Mouse (Mus musculus): ENCODE data around the gene Bri3.
A peak's percentile ranks its signal among the peaks of the same experiment; 100 is the strongest.

Bri3 gene

DNA sequence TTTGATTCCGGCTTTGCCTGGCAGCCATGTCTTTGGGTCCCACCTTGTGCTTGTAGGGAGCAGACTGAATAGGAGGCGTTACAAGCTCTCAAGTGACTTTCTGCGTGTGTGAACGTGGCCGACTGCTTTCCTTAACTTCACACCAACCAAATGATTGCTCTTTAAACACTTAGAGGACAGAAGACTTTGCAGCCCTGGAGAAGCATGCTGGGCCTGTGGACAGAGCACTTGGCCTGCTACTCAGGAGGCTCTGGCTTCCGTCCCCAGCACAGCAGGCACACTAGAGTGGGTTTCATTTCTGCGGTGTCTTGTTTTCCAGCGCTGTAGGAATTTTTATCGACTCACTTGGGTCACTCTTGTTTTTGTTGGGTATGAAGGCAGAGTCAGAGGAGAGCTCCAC, 18.8 kb downstream of the Bri3 start:
- DNase-seq: no peak

DNA sequence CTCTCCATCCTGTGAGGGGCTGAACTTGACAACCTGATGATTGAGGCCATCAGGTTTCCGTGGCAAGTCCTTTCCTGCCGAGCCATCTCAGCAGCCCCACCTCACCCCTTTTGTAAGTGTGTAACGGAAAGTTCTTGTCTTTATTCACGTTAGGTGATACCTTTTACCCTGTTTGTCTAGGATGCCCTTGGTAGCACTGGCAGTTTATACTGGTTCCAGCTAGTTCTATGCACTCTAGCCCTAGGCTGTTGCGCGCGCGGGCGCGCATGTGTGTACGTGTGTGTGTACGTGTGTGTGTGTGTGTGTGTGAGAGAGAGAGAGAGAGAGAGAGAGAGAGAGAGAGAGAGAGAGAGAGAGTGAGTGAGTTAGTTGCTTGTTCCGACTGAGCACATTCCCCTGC, 19.3 kb downstream of the Bri3 start:
- DNase-seq: no peak

DNA sequence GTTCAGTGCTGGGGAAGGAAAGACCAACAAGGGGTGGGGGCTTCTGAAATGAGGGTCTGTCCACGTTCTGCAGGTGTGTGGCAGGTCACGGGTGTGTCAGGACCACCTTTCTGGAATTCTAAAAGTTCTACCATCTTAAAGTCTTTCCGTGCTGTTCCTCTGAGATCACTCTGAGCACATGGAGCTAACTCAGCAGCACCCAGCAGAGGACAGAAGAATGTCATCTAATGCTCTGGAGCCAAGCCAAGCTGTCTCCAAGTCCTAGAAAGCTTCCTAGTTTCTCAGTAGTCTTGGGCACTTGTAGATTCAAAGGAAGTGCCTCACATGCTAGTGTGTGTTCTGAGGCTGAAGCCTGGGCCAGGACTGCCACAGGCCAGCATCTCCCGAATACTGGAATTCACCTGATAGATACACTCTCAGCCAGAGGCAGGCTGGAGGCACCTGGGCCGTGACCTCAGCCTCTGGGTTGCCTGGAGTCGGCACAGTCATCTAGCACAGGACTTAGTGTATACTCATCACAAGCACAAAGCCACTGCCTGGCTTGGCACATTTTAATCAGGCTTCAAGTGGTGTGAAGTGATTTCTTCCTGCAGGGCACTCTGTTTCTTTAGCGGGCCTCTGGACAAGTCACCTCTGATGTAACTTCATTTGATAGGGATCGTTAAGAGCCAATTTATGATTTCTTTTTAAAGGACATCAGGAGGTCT, 23.5 kb downstream of the Bri3 start:
- no peak for DNase-seq

DNA sequence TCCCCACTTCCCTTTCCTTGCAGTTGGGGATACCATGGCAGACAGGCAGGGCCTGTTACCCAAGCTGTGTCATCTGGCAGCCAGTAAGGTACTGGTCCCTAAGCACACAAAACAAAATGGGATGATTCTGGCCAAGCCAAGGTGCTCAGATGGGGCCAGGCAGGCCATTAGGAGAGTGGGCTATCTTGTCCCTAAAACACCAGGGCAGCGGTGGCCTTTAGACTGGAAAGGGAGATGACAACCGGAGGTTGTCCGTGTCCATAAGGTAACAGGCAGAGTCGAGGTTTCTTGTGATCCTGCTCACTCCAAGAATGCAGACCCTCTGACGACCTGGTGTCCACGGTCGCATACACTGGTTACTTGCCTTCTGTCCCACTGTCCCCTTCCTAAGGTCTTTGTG, 25.7 kb downstream of the Bri3 start:
- DNase-seq: no peak

- no peak for DNase-seq
These were observed 26.2 kb downstream of the Bri3 start for GRCm38 (mm10) chr5:144270420-144270819.

GRCm38 (mm10) chr5:144271118-144271517, 26.9 kb downstream of the Bri3 start:
- no peak for DNase-seq

- DNase-seq: no peak
These were observed 27.5 kb downstream of the Bri3 start for GRCm38 (mm10) chr5:144271772-144272171.

DNA sequence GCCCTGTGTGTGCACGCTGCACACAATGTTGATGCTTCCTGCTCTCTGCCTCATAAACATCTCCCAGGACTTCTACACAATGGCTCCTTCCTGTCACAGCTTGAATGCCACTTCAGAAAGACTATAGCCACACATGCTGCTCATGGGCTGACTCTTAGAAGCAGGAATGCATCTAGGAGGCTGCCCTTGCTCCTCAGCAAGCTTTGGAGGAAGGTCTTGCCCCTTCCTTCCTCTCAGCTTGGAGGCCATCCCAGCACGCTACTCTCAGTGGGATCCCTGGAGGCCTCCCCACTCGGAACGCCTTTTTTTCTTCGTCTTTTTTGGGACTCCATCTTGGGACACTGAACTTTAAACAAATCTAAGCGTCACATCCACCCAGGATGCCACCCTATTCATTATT, 30.7 kb downstream of the Bri3 start:
- no peak for DNase-seq

DNA sequence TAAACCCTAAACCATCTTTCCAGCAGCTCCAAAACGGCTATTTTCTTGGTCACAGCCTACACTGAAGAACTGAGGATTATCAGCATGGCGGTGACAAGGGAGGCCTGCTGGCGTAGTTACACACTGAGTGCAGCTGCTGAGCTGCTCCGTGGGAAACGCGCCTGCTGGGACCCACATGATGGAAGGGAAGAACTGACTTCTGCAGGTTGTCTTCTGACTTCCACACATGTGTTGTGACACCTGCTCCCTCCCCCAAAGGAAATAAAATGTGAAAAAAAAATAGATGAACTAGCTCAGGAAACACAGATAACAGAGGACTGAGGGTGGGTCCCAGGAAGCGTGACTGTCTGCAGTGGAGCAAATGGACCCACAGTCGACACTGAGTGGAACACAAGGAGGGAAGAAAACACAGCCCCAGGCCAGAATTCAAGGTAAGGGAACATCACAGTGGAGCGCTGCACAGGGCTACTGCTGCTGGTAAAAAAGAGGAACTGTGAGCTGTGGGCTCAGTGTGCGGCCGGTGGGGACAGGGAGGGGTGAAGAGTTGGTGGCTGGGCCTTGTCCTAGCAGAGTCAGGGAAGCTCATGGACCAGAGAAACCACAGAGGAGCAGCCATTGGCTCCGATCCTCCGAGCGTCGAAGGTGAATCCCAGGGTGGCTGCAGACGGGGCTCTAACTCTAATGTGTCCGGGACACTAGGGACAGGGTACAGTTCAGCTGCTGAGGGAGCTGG, 32.8 kb downstream of the Bri3 start:
- DNase-seq: peak in 1 of 2 experiments; percentile 40

- no peak for DNase-seq
These were observed 34.2 kb downstream of the Bri3 start for GRCm38 (mm10) chr5:144278374-144278960.

GRCm38 (mm10) chr5:144279081-144279541, 34.9 kb downstream of the Bri3 start:
- no peak for DNase-seq

GRCm38 (mm10) chr5:144279926-144280325, 35.7 kb downstream of the Bri3 start:
- DNase-seq: no peak

- DNase-seq: no peak
These were observed 38.4 kb downstream of the Bri3 start for GRCm38 (mm10) chr5:144282470-144283260.

DNA sequence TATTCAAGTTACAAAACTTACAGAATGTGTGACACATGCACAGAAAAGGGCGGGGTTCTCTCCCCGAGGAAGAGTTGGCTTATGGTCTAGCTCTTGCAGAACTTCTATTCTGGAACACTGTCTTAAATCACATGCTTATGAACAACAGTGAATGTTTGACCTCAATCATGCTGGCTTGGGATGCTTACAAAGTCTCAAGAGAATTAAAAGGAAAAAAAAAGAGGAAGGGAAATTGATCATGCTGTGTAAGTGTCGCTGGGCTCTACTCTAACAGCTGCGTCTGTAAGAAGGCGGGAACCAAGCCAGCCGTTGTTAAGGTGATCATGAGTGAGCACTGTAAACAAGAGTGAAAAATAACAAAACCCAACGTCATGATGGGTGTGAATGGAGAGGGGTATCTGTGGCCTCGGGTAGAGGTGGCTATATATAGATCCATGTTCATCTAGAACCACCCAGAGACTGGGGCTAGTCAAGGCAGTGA, 39.4 kb downstream of the Bri3 start:
- no peak for DNase-seq

- no peak for DNase-seq
These were observed 40.4 kb downstream of the Bri3 start for GRCm38 (mm10) chr5:144284599-144284998.

GRCm38 (mm10) chr5:144286591-144287266, 42.5 kb downstream of the Bri3 start:
- no peak for DNase-seq

DNA sequence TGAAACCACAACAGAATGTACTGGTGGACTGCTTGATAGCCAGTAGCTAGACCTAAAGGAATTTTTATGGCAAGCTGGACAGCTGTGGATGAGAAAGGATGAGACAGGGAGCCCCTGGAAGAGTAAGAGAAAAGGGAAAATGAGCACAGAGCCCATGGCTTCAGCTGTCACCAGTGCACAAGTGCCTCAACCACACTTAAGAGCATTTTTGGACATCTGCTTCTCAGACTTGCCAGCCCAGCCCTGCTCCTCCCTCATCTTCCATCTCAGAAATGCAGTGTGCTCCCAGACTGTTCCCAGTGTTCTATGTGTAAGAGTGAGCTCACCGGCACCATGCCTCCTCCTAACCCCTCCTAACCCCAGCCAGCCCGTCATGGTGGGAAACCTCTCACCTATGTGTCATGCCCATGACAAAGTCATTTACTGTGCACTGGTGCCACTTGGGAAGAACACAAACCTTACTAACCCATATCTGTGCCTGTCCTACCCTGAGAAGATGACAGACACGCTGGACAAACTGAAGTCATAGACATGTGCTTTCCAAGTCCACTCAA, 43.1 kb downstream of the Bri3 start:
- no peak for DNase-seq

DNA sequence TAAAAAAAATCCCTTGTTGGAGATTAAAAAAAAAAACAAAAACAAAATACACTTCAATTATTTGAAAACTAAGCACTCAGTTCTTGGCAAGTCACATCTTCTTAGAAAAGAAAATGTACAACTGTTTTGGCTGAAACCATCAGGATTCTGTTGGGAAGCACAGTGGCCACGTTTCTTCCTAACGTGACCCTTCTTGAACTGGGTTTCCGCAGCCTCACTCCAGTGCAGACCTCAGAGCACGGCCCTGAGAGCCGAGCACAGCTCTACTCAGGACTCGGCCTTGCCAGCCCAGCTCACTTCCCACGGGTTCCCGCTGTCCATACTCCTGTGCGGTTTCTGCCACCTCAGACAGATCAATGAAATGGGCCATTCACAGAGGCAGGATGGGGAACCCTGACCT, 44.2 kb downstream of the Bri3 start:
- no peak for DNase-seq

DNA sequence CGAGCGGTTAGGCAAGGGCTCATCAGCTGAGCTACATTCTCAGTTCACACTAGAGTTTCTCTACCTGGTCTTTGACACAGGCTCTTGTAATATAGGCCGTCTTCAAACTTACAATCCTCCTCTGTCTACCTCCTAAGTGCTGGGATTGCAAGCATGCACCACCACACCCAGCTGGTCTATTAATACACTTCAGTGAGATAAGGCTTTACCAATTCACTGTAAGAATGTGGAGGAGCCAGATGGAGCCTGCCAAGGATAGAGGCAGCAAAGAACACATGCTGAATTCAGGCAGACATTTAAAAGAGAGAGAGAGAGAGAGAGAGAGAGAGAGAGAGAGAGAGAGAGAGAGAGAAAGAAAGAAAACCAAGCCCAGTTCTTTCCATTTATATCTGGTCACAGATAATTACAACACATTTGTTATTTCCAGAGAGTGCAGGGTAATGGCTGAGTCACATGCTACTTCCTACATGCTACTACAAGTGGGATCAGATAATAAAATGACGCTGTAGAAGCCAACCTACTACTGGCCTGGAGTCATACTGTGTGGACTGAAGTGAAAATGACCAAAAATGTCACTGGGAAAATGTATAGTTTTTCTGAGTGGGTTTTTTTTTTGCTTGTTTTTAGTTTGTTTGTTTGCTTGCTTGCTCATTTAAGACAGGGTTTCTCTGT, 45.7 kb downstream of the Bri3 start:
- no peak for DNase-seq

GRCm38 (mm10) chr5:144294908-144295307, 50.7 kb downstream of the Bri3 start:
- DNase-seq: no peak

DNA sequence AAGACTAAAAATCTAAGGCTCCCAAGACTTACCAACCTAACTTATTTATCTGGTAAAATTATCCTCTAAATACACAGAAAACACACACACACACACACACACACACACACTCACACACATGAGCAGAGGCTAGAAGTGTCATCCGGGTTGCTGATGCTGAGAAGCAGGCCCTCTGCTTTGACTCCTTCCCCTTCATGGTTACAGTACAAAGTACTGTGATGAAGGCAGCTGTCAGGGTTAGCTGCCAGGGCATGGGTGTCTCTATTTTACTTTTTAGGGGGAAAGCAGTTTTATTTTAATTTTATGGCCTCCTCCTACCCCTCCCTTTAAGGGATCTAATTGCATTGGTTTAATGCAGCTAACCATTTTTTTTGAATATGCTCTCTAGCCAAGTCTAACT, 51.1 kb downstream of the Bri3 start:
- DNase-seq: no peak

All from thymus, postnatal 36 days (tissue).